Mouse (Mus musculus) stomach, postnatal 0 days (tissue): ENCODE measurements around the gene Jazf1.

Experiments
- CTCF ChIP-seq: IDR thresholded peaks from 2 replicates; pipeline ENCODE4 v1.5.1; 2016; ENCODE audit warnings: antibody characterized with exemption, low read depth, mild to moderate bottlenecking, moderate library complexity
- EP300 ChIP-seq: optimal IDR thresholded peaks from 2 replicates; pipeline ENCODE3; 2016; ENCODE audit warnings: antibody characterized with exemption

GRCm38 (mm10) chr6:52925458-52926042 lies 142.9 kb downstream of the Jazf1 start:
- TF ChIP-seq CTCF (no peak), EP300 (no peak)
